Mouse (Mus musculus): ENCODE data around the gene Taar1.

DNA sequence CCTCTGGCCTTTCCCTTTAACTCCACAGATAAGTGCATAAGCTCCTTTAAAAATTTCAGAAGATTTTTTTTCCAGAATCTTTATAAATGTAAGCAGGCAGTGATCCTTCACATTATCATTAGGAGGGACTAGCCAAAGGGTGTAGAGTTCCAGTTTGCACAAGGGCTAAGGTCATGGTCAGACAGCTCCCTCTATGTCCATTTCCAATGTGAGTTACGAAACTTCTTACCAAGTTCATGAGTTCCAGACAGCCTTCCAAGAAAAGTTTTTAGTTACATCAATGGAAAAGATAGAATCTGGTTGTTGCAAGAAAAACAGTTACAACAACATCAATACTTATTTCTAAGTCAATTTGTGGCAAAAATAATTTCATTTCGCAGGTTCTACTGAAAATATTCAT, 3.8 kb downstream of the Taar1 start:
- TF ChIP-seq CTCF (IDR thresholded peaks at IDR 0.05; ENCODE audit: low read depth) = no peak
- TF ChIP-seq EP300 (optimal IDR thresholded peaks at IDR 0.05) = no peak
